Mouse (Mus musculus) MEL (cell line): ENCODE data around the gene Ppp1r15a. TPM values are rescaled to one million over a fixed set of nuclear protein-coding genes. Genes with fewer than 3 reads are reported as not detected.
A peak's percentile ranks its signal among the peaks of the same experiment; 100 is the strongest.

ENCODE experiments used
- DNase-seq: peaks from one replicate; pipeline ENCODE4 v3.0.0; 2011; ENCODE audit warnings: low read depth, low spot score
- H3K27ac ChIP-seq: 2 replicates; pipeline ENCODE4 v1.5.1; 2012; ENCODE audit warnings: low read depth, mild to moderate bottlenecking, control low read depth, low read length, moderate library complexity; ENCODE audit not compliant: control insufficient read depth
- H3K27me3 ChIP-seq, 2 experiments: fragments of 150-350 bp in 1 of 2; sonication (generic) in 1 of 2; 2 replicates each; pipeline ENCODE4 v1.6.1; 2012; ENCODE audit warnings: low read length in 2 of 2, mild to moderate bottlenecking in 2 of 2, improper control_type of control experiment in 1 of 2, moderate library complexity in 1 of 2; ENCODE audit not compliant: insufficient read depth in 2 of 2, control insufficient read depth in 1 of 2
- H3K36me3 ChIP-seq, 2 experiments: 2 replicates each; pipeline ENCODE4 v1.6.1; 2012 to 2014; ENCODE audit warnings: low read length in 2 of 2, improper control_type of control experiment in 1 of 2, inconsistent platforms in 1 of 2, mild to moderate bottlenecking in 1 of 2; ENCODE audit not compliant: insufficient read depth in 2 of 2, control insufficient read depth in 1 of 2
- H3K4me1 ChIP-seq, 2 experiments: fragments of 150-350 bp in 1 of 2; sonication (generic) in 1 of 2; 2 replicates each; pipeline ENCODE4 v1.6.1; 2012; ENCODE audit warnings: low read length in 2 of 2, improper control_type of control experiment in 1 of 2, mild to moderate bottlenecking in 1 of 2; ENCODE audit not compliant: insufficient read depth in 2 of 2, control insufficient read depth in 1 of 2
- H3K4me3 ChIP-seq, 2 experiments: fragments of 150-350 bp in 1 of 2; sonication (generic) in 1 of 2; 2 replicates each; pipeline ENCODE4 v1.5.1; 2012; ENCODE audit warnings: low read depth in 2 of 2, low read length in 2 of 2, mild to moderate bottlenecking in 2 of 2, moderate library complexity in 2 of 2, control low read depth in 1 of 2, improper control_type of control experiment in 1 of 2; ENCODE audit not compliant: control insufficient read depth in 1 of 2, insufficient read depth in 1 of 2
- H3K79me2 ChIP-seq: 2 replicates; pipeline ENCODE4 v1.6.1; 2012; ENCODE audit warnings: mild to moderate bottlenecking, low read length, moderate library complexity; ENCODE audit not compliant: control insufficient read depth, poor library complexity, insufficient read depth
- H3K9ac ChIP-seq: 2 replicates; pipeline ENCODE4 v1.6.1; 2012; ENCODE audit warnings: low read depth, mild to moderate bottlenecking, control low read depth, low read length, moderate library complexity; ENCODE audit not compliant: control insufficient read depth, poor library complexity, severe bottlenecking
- H3K9me3 ChIP-seq: fragments of 150-350 bp; sonication (generic); replicated peaks from 2 replicates; pipeline ENCODE4 v1.6.1; 2012; ENCODE audit warnings: mild to moderate bottlenecking, low read length, improper control_type of control experiment, moderate library complexity; ENCODE audit not compliant: insufficient read depth
- CHD1 ChIP-seq: IDR thresholded peaks from 2 replicates; pipeline ENCODE4 v1.6.1; 2012; ENCODE audit warnings: low read depth, mild to moderate bottlenecking, inconsistent platforms, low read length, improper control_type of control experiment
- CTCF ChIP-seq, 3 experiments: IDR thresholded peaks in 2 of 3; conservative IDR thresholded peaks in 1 of 3; 2 replicates each; pipeline ENCODE4 v1.5.1; 2011 to 2012; ENCODE audit warnings: low read length in 3 of 3, low read depth in 2 of 3, mild to moderate bottlenecking in 2 of 3, improper control_type of control experiment in 1 of 3, inconsistent platforms in 1 of 3, mixed read lengths in 1 of 3, moderate library complexity in 1 of 3; ENCODE audit not compliant: control insufficient read depth in 1 of 3, insufficient read depth in 1 of 3, poor library complexity in 1 of 3, severe bottlenecking in 1 of 3
- GABPA ChIP-seq: IDR thresholded peaks from 2 replicates; pipeline ENCODE4 v1.6.1; 2012; ENCODE audit warnings: low read depth, mild to moderate bottlenecking, inconsistent platforms, low read length, improper control_type of control experiment, moderate library complexity
- GATA1 ChIP-seq: IDR thresholded peaks from 2 replicates; pipeline ENCODE4 v1.6.1; 2011; ENCODE audit warnings: low read depth, low read length, improper control_type of control experiment
- HCFC1 ChIP-seq: IDR thresholded peaks from 2 replicates; pipeline ENCODE4 v1.6.1; 2012; ENCODE audit warnings: low read depth, mild to moderate bottlenecking, inconsistent platforms, low read length, improper control_type of control experiment, moderate library complexity
- JUND ChIP-seq: IDR thresholded peaks from 2 replicates; pipeline ENCODE4 v1.6.1; 2011; ENCODE audit warnings: low read depth, mild to moderate bottlenecking, improper control_type of control experiment, low read length
- KAT2A ChIP-seq: conservative IDR thresholded peaks from 2 replicates; pipeline ENCODE4 v1.6.1; 2012; ENCODE audit warnings: low read depth, low read length, improper control_type of control experiment, inconsistent platforms
- MEF2A ChIP-seq: IDR thresholded peaks from 2 replicates; pipeline ENCODE4 v1.6.1; 2014; ENCODE audit warnings: low read depth, mild to moderate bottlenecking, inconsistent platforms, low read length, improper control_type of control experiment; ENCODE audit not compliant: poor library complexity, insufficient replicate concordance, severe bottlenecking; ENCODE audit errors: extremely low read depth
- MYB ChIP-seq: IDR thresholded peaks from 2 replicates; pipeline ENCODE4 v1.6.1; 2011; ENCODE audit warnings: mild to moderate bottlenecking, low read depth, low read length, improper control_type of control experiment
- POLR2A ChIP-seq, 2 experiments: IDR thresholded peaks; 2 replicates each; pipeline ENCODE4 v1.6.1; 2011 to 2012; ENCODE audit warnings: low read length in 2 of 2, mild to moderate bottlenecking in 2 of 2, control low read depth in 1 of 2, improper control_type of control experiment in 1 of 2, low read depth in 1 of 2, moderate library complexity in 1 of 2; ENCODE audit not compliant: control insufficient read depth in 1 of 2, insufficient read depth in 1 of 2, poor library complexity in 1 of 2
- POLR2AphosphoS5 ChIP-seq: IDR thresholded peaks from 2 replicates; pipeline ENCODE4 v1.6.1; 2012; ENCODE audit warnings: low read depth, borderline replicate concordance, mild to moderate bottlenecking, inconsistent platforms, low read length, moderate library complexity, mixed read lengths
- RAD21 ChIP-seq: IDR thresholded peaks from 2 replicates; pipeline ENCODE4 v1.6.1; 2011; ENCODE audit warnings: mild to moderate bottlenecking, low read depth, low read length, improper control_type of control experiment
- RCOR1 ChIP-seq: IDR thresholded peaks from 2 replicates; pipeline ENCODE4 v1.6.1; 2012; ENCODE audit warnings: low read depth, mild to moderate bottlenecking, inconsistent platforms, low read length, improper control_type of control experiment
- SMC3 ChIP-seq: IDR thresholded peaks from 2 replicates; pipeline ENCODE4 v1.6.1; 2011; ENCODE audit warnings: low read depth, low read length, improper control_type of control experiment
- TAL1 ChIP-seq: IDR thresholded peaks from 2 replicates; pipeline ENCODE4 v1.6.1; 2012; ENCODE audit warnings: mild to moderate bottlenecking, inconsistent platforms, low read length, moderate library complexity, mixed read lengths
- TBP ChIP-seq: IDR thresholded peaks from 2 replicates; pipeline ENCODE4 v1.8.0; 2011; ENCODE audit warnings: low read depth, low read length, improper control_type of control experiment
- UBTF ChIP-seq: IDR thresholded peaks from 2 replicates; pipeline ENCODE4 v1.6.1; 2012; ENCODE audit warnings: low read depth, mild to moderate bottlenecking, inconsistent platforms, low read length, improper control_type of control experiment, moderate library complexity, borderline replicate concordance; ENCODE audit not compliant: insufficient read depth
- USF1 ChIP-seq: IDR thresholded peaks from 2 replicates; pipeline ENCODE4 v1.6.1; 2014; ENCODE audit warnings: low read depth, mild to moderate bottlenecking, inconsistent platforms, low read length, improper control_type of control experiment, moderate library complexity
- ZC3H11A ChIP-seq: IDR thresholded peaks from 2 replicates; pipeline ENCODE4 v1.6.1; 2012; ENCODE audit warnings: low read depth, mild to moderate bottlenecking, inconsistent platforms, low read length, improper control_type of control experiment
- ZMIZ1 ChIP-seq: IDR thresholded peaks from 2 replicates; pipeline ENCODE4 v1.6.1; 2012; ENCODE audit warnings: low read depth, mild to moderate bottlenecking, inconsistent platforms, low read length, improper control_type of control experiment, moderate library complexity
- ZNF384 ChIP-seq: IDR thresholded peaks from 2 replicates; pipeline ENCODE4 v1.6.1; 2012; ENCODE audit warnings: low read depth, mild to moderate bottlenecking, inconsistent platforms, low read length, improper control_type of control experiment
- polyA plus RNA-seq, 2 experiments: library from polyadenylated mRNA; stranded (reverse) in 1 of 2; unstranded in 1 of 2; fragments of >175 nt in 1 of 2; fragments of >200 nt in 1 of 2; gene quantifications; 2 replicates each; pipeline versions ENCODE4 v1.2.1 to v1.2.4; 2012; ENCODE audit warnings: low replicate concordance in 2 of 2, low read depth in 1 of 2; ENCODE audit not compliant: insufficient read length in 2 of 2, insufficient read depth in 1 of 2, missing spikeins in 1 of 2
- total RNA-seq: library from RNA; depleted of rRNA; stranded (reverse); fragments of 300-350 nt; gene quantifications from 2 replicates; pipeline ENCODE4 v1.2.3, GENCODE M21; 2012

Ppp1r15a gene
- total and polyA plus RNA-seq, 3 experiments = 27.0 to 78.0 TPM; not detected in 1

GRCm38 (mm10) chr7:45555787-45556186 lies 29.7 kb upstream of the Ppp1r15a start:
- Histone ChIP-seq H3K9ac (no peak overlapping the region), H3K79me2 (no peaks in the 10 kb centered on the region), H3K36me3 (no peaks in the 10 kb centered on the region)
- TF ChIP-seq ZC3H11A (peak; percentile 91), CHD1 (no peak), RAD21 (peak; percentile 85), SMC3 (peak; percentile 96), CTCF (IDR thresholded peaks at IDR 0.05 in 2 of 3, conservative IDR thresholded peaks at IDR 0.05 in 1 of 3; ENCODE audit: control insufficient read depth in 1 of 3, insufficient read depth in 1 of 3, low read depth in 2 of 3, low read length in 3 of 3, poor library complexity in 1 of 3, severe bottlenecking in 1 of 3) (peak; percentile 85 to 92 (median 86)), JUND (no peak)
- TF ChIP-seq, all 39 proteins: peak for 4
- Histone ChIP-seq H3K27me3 (no peaks in the 10 kb centered on the region), H3K4me3 (no peak overlapping the region), H3K27ac (no peak overlapping the region), H3K9me3 (no peaks in the 10 kb centered on the region), H3K4me1 (no peaks in the 10 kb centered on the region)
- peak; percentile 84 for DNase-seq

DNA sequence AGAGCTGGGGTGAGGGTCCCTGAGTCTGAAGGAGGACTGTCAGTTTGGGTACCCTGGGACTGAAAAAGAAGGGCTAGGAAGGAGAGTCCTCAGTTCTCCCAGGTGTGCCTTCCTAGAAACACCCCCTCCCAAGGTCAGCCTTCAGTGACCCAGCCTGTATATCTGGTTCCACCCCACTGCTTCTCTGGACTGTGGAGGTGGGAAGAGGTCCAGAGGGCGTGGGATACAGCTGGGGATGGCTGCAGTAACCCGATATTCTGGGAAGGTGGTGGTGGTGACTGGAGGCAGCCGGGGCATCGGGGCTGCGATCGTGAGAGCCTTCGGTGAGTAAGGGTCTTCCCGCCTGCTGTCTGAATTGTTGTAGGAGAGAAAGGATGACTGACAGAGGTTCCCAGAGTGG lies 28.7 kb upstream of the Ppp1r15a start, which contains the start of gene Hsd17b14:
TSS of gene Hsd17b14 (plus strand) at position 150 of the 400 bp plus-strand sequence.
- Histone ChIP-seq H3K36me3 (no peaks in the 10 kb centered on the region), H3K4me3 (no peak within 1 kb of the TSS), H3K27me3 (no peaks in the 10 kb centered on the region), H3K9ac (no peak within 1 kb of the TSS), H3K4me1 (no peaks in the 10 kb centered on the region), H3K79me2 (no peaks in the 10 kb centered on the region), H3K9me3 (no peaks in the 10 kb centered on the region), H3K27ac (no peak within 1 kb of the TSS)
- TF ChIP-seq HCFC1 (no peak), GATA1 (no peak), USF1 (no peak), POLR2A (IDR thresholded peaks at IDR 0.05; ENCODE audit: control insufficient read depth in 1 of 2, insufficient read depth in 1 of 2, low read depth in 1 of 2, low read length in 2 of 2, poor library complexity in 1 of 2) (no peak), CTCF (IDR thresholded peaks at IDR 0.05 in 2 of 3, conservative IDR thresholded peaks at IDR 0.05 in 1 of 3; ENCODE audit: control insufficient read depth in 1 of 3, insufficient read depth in 1 of 3, low read depth in 2 of 3, low read length in 3 of 3, poor library complexity in 1 of 3, severe bottlenecking in 1 of 3) (no peak), POLR2AphosphoS5 (no peak), GABPA (no peak), ZNF384 (no peak), TAL1 (no peak), KAT2A (no peak), RCOR1 (no peak), RAD21 (no peak), MYB (no peak), MEF2A (no peak), TBP (no peak), ZC3H11A (no peak), JUND (no peak), ZMIZ1 (no peak), UBTF (no peak)
- DNase-seq = no peak
